Mouse (Mus musculus): ENCODE measurements at regions not wholly inside any gene's neighbourhood (a gene's known extent, or its start where the extent isn't known, plus 50 kb on each side); places are given as distances from the start of the nearest gene placed in this dataset.

DNA sequence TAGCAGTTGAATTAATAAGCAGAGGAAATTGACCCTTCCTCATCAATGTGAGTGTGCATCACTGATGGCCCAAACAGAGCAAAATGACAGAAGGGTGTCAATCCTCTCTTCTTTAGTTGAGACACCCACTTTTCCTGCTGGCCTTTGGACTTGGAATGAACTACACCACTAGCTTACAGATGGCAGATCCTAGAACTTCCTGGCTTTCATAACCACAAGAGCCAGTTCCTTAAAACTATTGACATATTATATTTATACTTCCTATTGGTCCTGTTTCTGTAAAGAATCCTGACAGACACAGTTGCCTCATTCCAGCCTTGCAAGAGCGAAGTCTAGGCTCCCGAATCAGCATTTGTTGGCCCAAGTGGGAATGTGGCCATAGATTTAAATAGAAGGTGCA lies 185.4 kb upstream of the Eif4g2 start:
- Histone ChIP-seq H3K36me3 (ENCODE audit: insufficient read depth) (no peaks in the 10 kb centered on the region), H3K27me3 (ENCODE audit: insufficient read depth, low read length) (no peaks in the 10 kb centered on the region), H3K27ac (ENCODE audit: low read depth, low read length) (no peak overlapping the region), H3K9me3 (ENCODE audit: low read length) (no peaks in the 10 kb centered on the region), H3K4me1 (ENCODE audit: insufficient read depth) (no peaks in the 10 kb centered on the region), H3K4me3 (ENCODE audit: low read depth, low read length) (no peak overlapping the region), H3K4me2 (ENCODE audit: low read depth) (no peak overlapping the region), H3K9ac (no peak overlapping the region)
- TF ChIP-seq CTCF (IDR thresholded peaks at IDR 0.05; ENCODE audit: low read depth): no peak
- no peak for DNase-seq
- WGBS: 98% methylated on average over 2 of the region's 2 CpGs
- ATAC-seq: no peak

GRCm38 (mm10) chr7:111263302-111263701 lies 180.5 kb upstream of the Eif4g2 start:
- no peak overlapping the region for H3K4me3 ChIP-seq (ENCODE audit: low read depth, low read length)
- no peaks in the 10 kb centered on the region for H3K27me3 ChIP-seq (ENCODE audit: insufficient read depth, low read length)
- H3K9ac ChIP-seq: no peak overlapping the region
- ATAC-seq (no peak), DNase-seq (no peak)
- H3K4me2 ChIP-seq (ENCODE audit: low read depth): no peak overlapping the region
- no peaks in the 10 kb centered on the region for H3K9me3 ChIP-seq (ENCODE audit: low read length)
- H3K4me1 ChIP-seq (ENCODE audit: insufficient read depth): no peaks in the 10 kb centered on the region
- 85% methylated on average over 1 of the region's 1 CpGs for WGBS
- H3K27ac ChIP-seq (ENCODE audit: low read depth, low read length): no peak overlapping the region
- peak; percentile 33; the same call in 1 of the 2 replicates for TF ChIP-seq CTCF (IDR thresholded peaks at IDR 0.05; ENCODE audit: low read depth)
- H3K36me3 ChIP-seq (ENCODE audit: insufficient read depth): no peaks in the 10 kb centered on the region

GRCm38 (mm10) chr7:111259630-111260574 lies 177.1 kb upstream of the Eif4g2 start:
- no peak for TF ChIP-seq CTCF (IDR thresholded peaks at IDR 0.05; ENCODE audit: low read depth)
- DNase-seq (no peak), ATAC-seq (peak; percentile 56)
- H3K36me3 ChIP-seq (ENCODE audit: insufficient read depth): no peaks in the 10 kb centered on the region
- WGBS: 75% methylated on average over 11 of the region's 11 CpGs
- H3K4me3 ChIP-seq (ENCODE audit: low read depth, low read length): no peak overlapping the region
- no peak overlapping the region for H3K9ac ChIP-seq
- H3K27me3 ChIP-seq (ENCODE audit: insufficient read depth, low read length): no peaks in the 10 kb centered on the region
- no peaks in the 10 kb centered on the region for H3K4me1 ChIP-seq (ENCODE audit: insufficient read depth)
- H3K9me3 ChIP-seq (ENCODE audit: low read length): no peaks in the 10 kb centered on the region
- H3K4me2 ChIP-seq (ENCODE audit: low read depth): no peak overlapping the region
- peak overlapping the region; percentile 29; the same call in 1 of the 2 replicates for H3K27ac ChIP-seq (ENCODE audit: low read depth, low read length)

GRCm38 (mm10) chr7:111257842-111258241 lies 175.0 kb upstream of the Eif4g2 start:
- DNase-seq: no peak
- Histone ChIP-seq H3K9me3 (ENCODE audit: low read length) (no peaks in the 10 kb centered on the region), H3K36me3 (ENCODE audit: insufficient read depth) (no peaks in the 10 kb centered on the region), H3K4me2 (ENCODE audit: low read depth) (no peak overlapping the region), H3K27me3 (ENCODE audit: insufficient read depth, low read length) (no peaks in the 10 kb centered on the region), H3K4me1 (ENCODE audit: insufficient read depth) (no peaks in the 10 kb centered on the region), H3K27ac (ENCODE audit: low read depth, low read length) (no peak overlapping the region), H3K4me3 (ENCODE audit: low read depth, low read length) (no peak overlapping the region), H3K9ac (no peak overlapping the region)
- 88% methylated on average over 2 of the region's 2 CpGs for WGBS
- TF ChIP-seq CTCF (IDR thresholded peaks at IDR 0.05; ENCODE audit: low read depth): no peak
- no peak for ATAC-seq

- no peak for DNase-seq
- Histone ChIP-seq H3K4me1 (ENCODE audit: insufficient read depth) (no peaks in the 10 kb centered on the region), H3K9ac (no peak overlapping the region), H3K36me3 (ENCODE audit: insufficient read depth) (no peaks in the 10 kb centered on the region), H3K9me3 (ENCODE audit: low read length) (no peaks in the 10 kb centered on the region), H3K4me3 (ENCODE audit: low read depth, low read length) (no peak overlapping the region), H3K4me2 (ENCODE audit: low read depth) (no peak overlapping the region), H3K27me3 (ENCODE audit: insufficient read depth, low read length) (no peaks in the 10 kb centered on the region), H3K27ac (ENCODE audit: low read depth, low read length) (no peak overlapping the region)
- ATAC-seq: no peak
- WGBS: 75% methylated on average over 2 of the region's 2 CpGs
- TF ChIP-seq CTCF (IDR thresholded peaks at IDR 0.05; ENCODE audit: low read depth): peak; percentile 14; the same call in 1 of the 2 replicates
These were observed 173.4 kb upstream of the Eif4g2 start for GRCm38 (mm10) chr7:111256199-111256598.

GRCm38 (mm10) chr7:111249606-111250005 lies 166.8 kb upstream of the Eif4g2 start:
- Histone ChIP-seq H3K27me3 (ENCODE audit: insufficient read depth, low read length) (no peaks in the 10 kb centered on the region), H3K9ac (no peak overlapping the region), H3K4me3 (ENCODE audit: low read depth, low read length) (no peak overlapping the region), H3K4me2 (ENCODE audit: low read depth) (no peak overlapping the region), H3K9me3 (ENCODE audit: low read length) (no peaks in the 10 kb centered on the region), H3K27ac (ENCODE audit: low read depth, low read length) (no peak overlapping the region), H3K4me1 (ENCODE audit: insufficient read depth) (no peaks in the 10 kb centered on the region), H3K36me3 (ENCODE audit: insufficient read depth) (no peaks in the 10 kb centered on the region)
- WGBS: 33% methylated on average over 5 of the region's 5 CpGs
- ATAC-seq (no peak), DNase-seq (peak; percentile 66)
- TF ChIP-seq CTCF (IDR thresholded peaks at IDR 0.05; ENCODE audit: low read depth): peak; percentile 85

DNA sequence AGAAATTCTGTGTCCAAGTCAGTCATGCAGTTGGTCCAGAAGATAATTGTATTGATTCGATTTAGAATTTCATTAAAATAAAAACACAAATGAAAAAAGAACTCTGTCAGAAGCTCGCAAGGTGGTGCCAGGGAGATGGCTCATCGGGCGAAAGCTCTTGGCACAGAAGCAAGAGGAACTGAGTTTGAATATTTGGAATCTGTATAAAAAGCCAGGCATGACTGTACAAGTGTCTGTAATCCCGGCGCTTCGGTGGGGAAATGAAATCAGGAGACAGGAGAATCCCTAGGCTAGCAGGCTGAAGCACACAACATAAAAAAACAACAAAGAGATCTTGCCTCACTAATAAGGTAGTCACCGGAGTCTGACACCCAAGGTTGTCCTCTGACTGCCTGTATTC lies 162.7 kb upstream of the Eif4g2 start:
- no peak overlapping the region for H3K4me3 ChIP-seq (ENCODE audit: low read depth, low read length)
- 58% methylated on average over 8 of the region's 8 CpGs for WGBS
- no peaks in the 10 kb centered on the region for H3K36me3 ChIP-seq (ENCODE audit: insufficient read depth)
- H3K9me3 ChIP-seq (ENCODE audit: low read length): no peaks in the 10 kb centered on the region
- H3K27ac ChIP-seq (ENCODE audit: low read depth, low read length): no peak overlapping the region
- no peak for TF ChIP-seq CTCF (IDR thresholded peaks at IDR 0.05; ENCODE audit: low read depth)
- no peak overlapping the region for H3K9ac ChIP-seq
- ATAC-seq: no peak
- H3K4me2 ChIP-seq (ENCODE audit: low read depth): no peak overlapping the region
- no peak for DNase-seq
- H3K27me3 ChIP-seq (ENCODE audit: insufficient read depth, low read length): no peaks in the 10 kb centered on the region
- no peaks in the 10 kb centered on the region for H3K4me1 ChIP-seq (ENCODE audit: insufficient read depth)

All from forebrain, postnatal 0 days (tissue).